Mouse (Mus musculus) hindbrain, embryonic 13.5 days (tissue): ENCODE measurements around the gene Stk32c. TPM values are rescaled to one million over a fixed set of nuclear protein-coding genes. Genes with fewer than 3 reads are reported as not detected.

ENCODE experiments used
- ATAC-seq: fragments of 200-750 bp; cut with Nextera tagmentation; 2 replicates; pipeline ENCODE4 v1.8.0; 2017; ENCODE audit warnings: moderate TSS enrichment; ENCODE audit not compliant: low FRiP score
- H3K27ac ChIP-seq: fragments of 300-500 bp; sonication (generic); 2 replicates; pipeline ENCODE4 v1.5.1; 2015; ENCODE audit warnings: inconsistent platforms, mild to moderate bottlenecking, moderate library complexity
- H3K27me3 ChIP-seq: fragments of 300-500 bp; sonication (generic); 2 replicates; pipeline ENCODE4 v1.6.1; 2015; ENCODE audit warnings: mild to moderate bottlenecking, inconsistent platforms
- H3K36me3 ChIP-seq: fragments of 300-500 bp; sonication (generic); 2 replicates; pipeline ENCODE4 v1.6.1; 2015; ENCODE audit warnings: mild to moderate bottlenecking, inconsistent platforms
- H3K4me1 ChIP-seq: fragments of 300-500 bp; sonication (generic); replicated peaks from 2 replicates; pipeline ENCODE4 v1.6.1; 2015; ENCODE audit warnings: inconsistent platforms
- H3K4me2 ChIP-seq: fragments of 300-500 bp; sonication (generic); 2 replicates; pipeline ENCODE4 v1.6.1; 2015; ENCODE audit warnings: inconsistent platforms, mild to moderate bottlenecking, moderate library complexity
- H3K4me3 ChIP-seq: fragments of 300-500 bp; sonication (generic); 2 replicates; pipeline ENCODE4 v1.5.1; 2015; ENCODE audit warnings: mild to moderate bottlenecking, inconsistent platforms
- H3K9ac ChIP-seq: fragments of 300-500 bp; sonication (generic); 2 replicates; pipeline ENCODE4 v1.6.1; 2015; ENCODE audit warnings: mild to moderate bottlenecking, inconsistent platforms
- H3K9me3 ChIP-seq: fragments of 300-500 bp; sonication (generic); 2 replicates; pipeline ENCODE4 v1.6.1; 2016; ENCODE audit warnings: inconsistent platforms
- WGBS: fragments of 180-500 bp; shearing (Covaris S2); methylation state at CpG from one replicate; pipeline ENCODE4 v1.1.7; 2015; 5-methylcytosine and 5-hydroxymethylcytosine counted together
- polyA plus RNA-seq: library from polyadenylated mRNA; unstranded; fragments of >200 nt; fragmentation: Nextera tagmentation; extraction: Ambion mirVana; gene quantifications from 2 replicates; pipeline ENCODE4 v1.2.1, GENCODE M21; 2015

Stk32c gene
- polyA plus RNA-seq, 1 experiment from 2014 or later: 1.1 TPM

GRCm38 (mm10) chr7:139096399-139096798 lies 116.7 kb downstream of the Stk32c start:
- 92% methylated on average over 6 of the region's 6 CpGs for WGBS
- no peak overlapping the region for H3K4me3 ChIP-seq
- H3K9ac ChIP-seq: no peak overlapping the region
- 0 out of 2 replicates have a peak, but pooled peaks cover 5% of the 10 kb centered on the region for H3K4me1 ChIP-seq
- no peak for ATAC-seq
- H3K4me2 ChIP-seq: no peak overlapping the region
- H3K27me3 ChIP-seq: no peaks in the 10 kb centered on the region
- no peak overlapping the region for H3K27ac ChIP-seq
- H3K36me3 ChIP-seq: peaks cover 94% of the 10 kb centered on the region
- no peaks in the 10 kb centered on the region for H3K9me3 ChIP-seq

GRCm38 (mm10) chr7:139095282-139095681 lies 117.8 kb downstream of the Stk32c start:
- whole genome bisulfite sequencing: 85% methylated on average over 7 of the region's 7 CpGs
- Histone ChIP-seq H3K9me3 (no peaks in the 10 kb centered on the region), H3K9ac (no peak overlapping the region), H3K27ac (no peak overlapping the region; the same call in 1 of the 2 replicates), H3K36me3 (peaks cover 95% of the 10 kb centered on the region), H3K27me3 (no peaks in the 10 kb centered on the region), H3K4me1 (peaks cover 12% of the 10 kb centered on the region), H3K4me3 (no peak overlapping the region), H3K4me2 (no peak overlapping the region)
- ATAC-seq: no peak

- H3K9ac ChIP-seq: no peak overlapping the region
- no peak overlapping the region for H3K4me3 ChIP-seq
- H3K27ac ChIP-seq: no peak overlapping the region; the same call in 1 of the 2 replicates
- peaks cover 17% of the 10 kb centered on the region for H3K4me1 ChIP-seq
- H3K27me3 ChIP-seq: no peaks in the 10 kb centered on the region
- H3K9me3 ChIP-seq: no peaks in the 10 kb centered on the region
- 84% methylated on average over 6 of the region's 6 CpGs for WGBS
- ATAC-seq: no peak
- H3K4me2 ChIP-seq: no peak overlapping the region
- H3K36me3 ChIP-seq: peaks cover 95% of the 10 kb centered on the region
Measured at GRCm38 (mm10) chr7:139094761-139095160, 118.3 kb downstream of the Stk32c start.

GRCm38 (mm10) chr7:139093781-139094180 lies 119.3 kb downstream of the Stk32c start:
- peaks cover 94% of the 10 kb centered on the region for H3K36me3 ChIP-seq
- no peak for ATAC-seq
- WGBS: 85% methylated on average over 7 of the region's 7 CpGs
- peaks cover 27% of the 10 kb centered on the region for H3K4me1 ChIP-seq
- H3K4me3 ChIP-seq: no peak overlapping the region
- no peak overlapping the region for H3K27ac ChIP-seq
- H3K27me3 ChIP-seq: no peaks in the 10 kb centered on the region
- no peak overlapping the region for H3K9ac ChIP-seq
- no peak overlapping the region for H3K4me2 ChIP-seq
- H3K9me3 ChIP-seq: no peaks in the 10 kb centered on the region

GRCm38 (mm10) chr7:139093124-139093523 lies 120.0 kb downstream of the Stk32c start:
- no peaks in the 10 kb centered on the region for H3K27me3 ChIP-seq
- H3K9ac ChIP-seq: no peak overlapping the region
- peaks cover 90% of the 10 kb centered on the region for H3K36me3 ChIP-seq
- ATAC-seq: no peak
- WGBS: 92% methylated on average over 5 of the region's 5 CpGs
- H3K27ac ChIP-seq: no peak overlapping the region
- peaks cover 33% of the 10 kb centered on the region for H3K4me1 ChIP-seq
- H3K4me3 ChIP-seq: no peak overlapping the region
- H3K4me2 ChIP-seq: no peak overlapping the region
- no peaks in the 10 kb centered on the region for H3K9me3 ChIP-seq

GRCm38 (mm10) chr7:139092676-139093075 lies 120.4 kb downstream of the Stk32c start:
- no peaks in the 10 kb centered on the region for H3K9me3 ChIP-seq
- no peak overlapping the region for H3K9ac ChIP-seq
- no peaks in the 10 kb centered on the region for H3K27me3 ChIP-seq
- no peak overlapping the region for H3K4me2 ChIP-seq
- peaks cover 38% of the 10 kb centered on the region for H3K4me1 ChIP-seq
- peaks cover 86% of the 10 kb centered on the region for H3K36me3 ChIP-seq
- no peak overlapping the region for H3K4me3 ChIP-seq
- ATAC-seq: no peak
- no peak overlapping the region for H3K27ac ChIP-seq
- WGBS: 99% methylated on average over 5 of the region's 5 CpGs

GRCm38 (mm10) chr7:139091681-139092080 lies 121.4 kb downstream of the Stk32c start:
- no peaks in the 10 kb centered on the region for H3K9me3 ChIP-seq
- H3K27ac ChIP-seq: no peak overlapping the region
- peaks cover 48% of the 10 kb centered on the region for H3K4me1 ChIP-seq
- H3K4me3 ChIP-seq: no peak overlapping the region
- H3K4me2 ChIP-seq: no peak overlapping the region
- 88% methylated on average over 9 of the region's 9 CpGs for WGBS
- no peaks in the 10 kb centered on the region for H3K27me3 ChIP-seq
- ATAC-seq: no peak
- peaks cover 80% of the 10 kb centered on the region for H3K36me3 ChIP-seq
- no peak overlapping the region for H3K9ac ChIP-seq

GRCm38 (mm10) chr7:139089892-139090874 lies 122.9 kb downstream of the Stk32c start:
- Histone ChIP-seq H3K4me1 (peaks cover 55% of the 10 kb centered on the region), H3K4me3 (no peak overlapping the region), H3K9me3 (no peaks in the 10 kb centered on the region), H3K27me3 (no peaks in the 10 kb centered on the region), H3K27ac (peak overlapping the region; percentile 61), H3K9ac (peak overlapping the region; percentile 51; the same call in 1 of the 2 replicates), H3K36me3 (peaks cover 65% of the 10 kb centered on the region), H3K4me2 (peak overlapping the region; percentile 11; the same call in 1 of the 2 replicates)
- WGBS: 65% methylated on average over 12 of the region's 12 CpGs
- no peak for ATAC-seq

GRCm38 (mm10) chr7:139087801-139088200 lies 125.3 kb downstream of the Stk32c start:
- H3K4me3 ChIP-seq: peak overlapping the region; percentile 88
- peak overlapping the region; percentile 92; the same call in 1 of the 2 replicates for H3K27ac ChIP-seq
- no peaks in the 10 kb centered on the region for H3K9me3 ChIP-seq
- H3K36me3 ChIP-seq: peaks cover 42% of the 10 kb centered on the region
- H3K9ac ChIP-seq: peak overlapping the region; percentile 99
- ATAC-seq: no peak
- H3K27me3 ChIP-seq: no peaks in the 10 kb centered on the region
- 63% methylated on average over 2 of the region's 2 CpGs for WGBS
- H3K4me1 ChIP-seq: peaks cover 55% of the 10 kb centered on the region
- H3K4me2 ChIP-seq: peak overlapping the region; percentile 81

GRCm38 (mm10) chr7:139086195-139087158 lies 126.6 kb downstream of the Stk32c start:
- peaks cover 28% of the 10 kb centered on the region for H3K36me3 ChIP-seq
- peak overlapping the region; percentile 88 for H3K4me3 ChIP-seq
- H3K27ac ChIP-seq: peak overlapping the region; percentile 92
- H3K9me3 ChIP-seq: no peaks in the 10 kb centered on the region
- WGBS: 2% methylated on average over 53 of the region's 61 CpGs
- H3K27me3 ChIP-seq: no peaks in the 10 kb centered on the region
- H3K4me1 ChIP-seq: peaks cover 61% of the 10 kb centered on the region
- peak overlapping the region; percentile 99 for H3K9ac ChIP-seq
- H3K4me2 ChIP-seq: peak overlapping the region; percentile 81
- ATAC-seq: peak; percentile 78

GRCm38 (mm10) chr7:139085629-139086194 lies 127.4 kb downstream of the Stk32c start, which contains the start of gene Dpysl4:
TSS of gene Dpysl4 (plus strand) at chr7:139086001.
- Histone ChIP-seq H3K36me3 (peaks cover 21% of the 10 kb centered on the region), H3K4me3 (peak within 1 kb of the TSS; percentile 88), H3K27ac (peak within 1 kb of the TSS; percentile 92), H3K4me1 (peaks cover 53% of the 10 kb centered on the region), H3K27me3 (no peaks in the 10 kb centered on the region), H3K9me3 (no peaks in the 10 kb centered on the region), H3K9ac (peak within 1 kb of the TSS; percentile 99), H3K4me2 (peak within 1 kb of the TSS; percentile 81)
- WGBS: 7% methylated on average over 32 of the region's 32 CpGs
- peak; percentile 87 for ATAC-seq
